Mouse (Mus musculus): ENCODE measurements around the gene Rfx8.
"Not testable (repeated sequence)": the region's sequence is repeated elsewhere in the genome, so short reads cannot be mapped to it uniquely, and the experiment has no call there.

Rfx8 gene

DNA sequence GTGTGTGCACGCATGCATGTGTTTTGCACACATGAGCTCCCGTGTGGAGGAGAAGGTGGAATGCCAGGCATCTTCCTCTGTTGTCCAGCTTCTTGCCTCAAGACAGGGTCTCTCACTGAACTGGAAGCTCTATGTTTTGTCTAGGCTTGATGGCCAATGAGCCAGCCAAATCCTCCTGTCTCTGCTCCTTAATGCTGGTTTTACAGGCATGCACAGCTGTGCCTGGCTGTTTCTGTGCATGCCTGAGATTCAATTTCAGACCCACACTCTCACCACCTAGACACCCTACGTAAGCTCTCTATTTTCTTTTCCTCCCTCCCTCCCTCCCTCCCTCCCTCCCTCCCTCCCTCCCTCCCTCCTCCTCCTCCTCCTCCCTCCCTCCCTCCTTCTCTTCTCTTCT, 28.8 kb downstream of the Rfx8 start:
- DNase-seq (ENCODE audit: low spot score in 2 of 2): no peak

DNA sequence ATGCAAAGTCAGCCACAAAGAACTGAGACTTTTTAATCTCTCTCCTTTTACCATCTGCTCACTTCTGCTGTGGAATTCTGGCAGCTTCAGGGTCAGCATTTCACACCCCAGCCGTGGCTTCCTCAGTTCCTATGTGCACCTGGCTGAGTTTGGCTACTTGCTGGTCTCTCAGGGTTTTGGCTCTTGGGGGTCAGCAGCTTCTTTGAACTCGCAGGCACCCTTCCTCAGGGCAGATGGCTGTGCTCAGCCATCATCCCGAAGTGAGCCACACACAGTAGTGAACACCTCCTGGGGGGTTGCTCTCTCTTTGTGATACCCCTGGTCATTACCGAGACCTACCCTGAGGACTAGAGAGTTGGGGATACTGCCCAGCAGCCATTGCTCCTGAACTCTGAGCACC, 29.7 kb downstream of the Rfx8 start:
- DNase-seq (ENCODE audit: low spot score in 2 of 2): no peak

DNA sequence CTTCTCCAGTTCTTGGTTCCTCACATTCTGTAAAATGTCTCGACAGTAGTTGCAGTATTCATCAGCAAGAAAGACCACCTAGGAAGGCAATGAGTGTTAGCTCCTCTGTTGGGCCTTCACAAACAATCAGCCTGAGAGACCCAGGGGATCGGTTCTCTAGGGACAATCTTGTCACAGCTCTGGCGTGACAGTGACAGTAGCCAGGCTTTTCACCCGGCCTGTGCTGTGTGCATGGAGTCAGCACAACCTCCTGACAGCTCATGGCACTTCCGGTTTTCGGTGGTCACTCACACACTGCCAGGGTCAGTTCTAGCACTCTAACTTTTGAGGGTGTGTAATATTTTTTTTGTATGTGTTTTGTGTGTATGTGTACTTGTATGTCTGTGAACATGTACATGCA, 32.2 kb downstream of the Rfx8 start:
- no peak for DNase-seq (ENCODE audit: low spot score in 2 of 2)

DNA sequence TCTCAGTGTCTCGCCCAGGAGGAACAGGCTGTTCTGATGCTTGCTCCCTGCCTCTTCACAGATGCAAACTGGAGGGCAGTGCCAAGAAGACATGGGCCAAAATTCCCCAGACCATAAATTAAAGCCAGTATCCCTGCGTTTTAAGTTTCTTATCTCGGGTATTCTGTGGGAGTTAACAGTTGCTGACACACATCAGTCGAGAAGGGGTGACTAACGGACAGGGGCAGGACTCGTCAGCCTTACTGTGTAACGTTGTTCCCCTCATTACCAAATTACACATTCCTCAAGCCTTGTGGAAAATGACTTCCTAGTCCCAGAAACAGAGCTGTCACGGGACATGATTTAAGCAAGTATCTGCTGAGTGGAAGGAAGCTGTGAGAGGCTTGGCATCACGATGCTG, 33.5 kb downstream of the Rfx8 start:
- DNase-seq (ENCODE audit: low spot score in 2 of 2): no peak

DNA sequence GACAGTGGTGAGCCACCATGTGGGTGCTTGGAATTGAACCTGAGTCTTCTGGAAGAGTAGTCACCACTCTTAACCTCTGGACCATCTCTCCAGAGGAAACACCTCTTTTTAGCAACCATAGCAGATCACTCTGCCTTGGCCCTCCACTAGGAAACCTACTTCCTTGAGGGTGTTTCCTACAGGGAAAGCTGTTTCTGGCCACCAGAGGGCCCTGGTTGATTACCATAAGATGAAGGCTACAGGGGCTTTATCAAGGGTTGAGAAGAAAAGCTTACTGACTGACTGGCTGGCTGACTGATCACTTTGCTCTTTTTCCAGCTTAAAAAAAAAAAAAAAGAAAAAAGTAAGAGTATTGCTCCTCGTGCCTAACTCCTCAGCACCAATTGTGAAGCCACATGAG, 35.0 kb downstream of the Rfx8 start:
- peak; percentile 82 to 87 for DNase-seq (ENCODE audit: low spot score in 2 of 2)

DNA sequence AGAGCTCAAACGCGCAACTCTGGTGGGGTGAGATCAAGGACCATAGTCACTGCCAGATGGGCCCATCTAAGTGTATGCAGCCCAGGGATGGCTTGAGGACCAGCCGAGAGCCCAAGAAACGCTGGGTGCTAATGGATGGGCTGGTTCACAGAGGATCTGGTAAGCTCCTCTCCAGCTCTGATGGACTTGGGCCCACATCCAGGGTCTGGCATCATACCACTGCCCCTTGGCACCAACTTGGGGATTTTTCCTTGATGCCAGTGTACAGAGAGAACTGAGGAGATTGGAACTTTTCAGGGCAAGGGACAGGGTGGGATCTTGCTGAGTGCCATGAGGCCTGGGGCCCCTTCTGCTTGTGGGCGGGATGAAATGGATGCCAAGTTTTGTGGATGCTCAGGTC, 39.2 kb downstream of the Rfx8 start:
- peak in 1 of 2 experiments; percentile 46 for DNase-seq (ENCODE audit: low spot score in 2 of 2)

DNA sequence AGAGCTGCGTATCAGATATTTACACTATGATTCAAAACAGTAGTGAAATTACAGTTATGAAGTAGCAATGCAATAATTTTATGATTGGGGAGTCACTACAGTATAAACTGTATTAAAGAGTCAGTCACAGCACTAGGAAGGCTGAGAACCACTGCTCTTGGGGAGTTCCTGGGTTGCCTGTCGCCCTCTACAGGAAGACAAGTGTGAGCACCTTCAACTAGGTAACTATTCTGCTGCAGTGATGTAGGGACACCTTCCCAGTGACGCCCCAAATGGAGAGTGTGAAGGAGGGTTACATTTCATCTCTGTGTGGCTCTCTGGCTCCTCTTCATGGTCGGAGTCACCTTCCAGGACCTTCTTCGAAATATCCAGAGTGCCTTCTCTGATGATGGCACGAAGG, 40.3 kb downstream of the Rfx8 start:
- DNase-seq (ENCODE audit: low spot score in 2 of 2): no peak

DNA sequence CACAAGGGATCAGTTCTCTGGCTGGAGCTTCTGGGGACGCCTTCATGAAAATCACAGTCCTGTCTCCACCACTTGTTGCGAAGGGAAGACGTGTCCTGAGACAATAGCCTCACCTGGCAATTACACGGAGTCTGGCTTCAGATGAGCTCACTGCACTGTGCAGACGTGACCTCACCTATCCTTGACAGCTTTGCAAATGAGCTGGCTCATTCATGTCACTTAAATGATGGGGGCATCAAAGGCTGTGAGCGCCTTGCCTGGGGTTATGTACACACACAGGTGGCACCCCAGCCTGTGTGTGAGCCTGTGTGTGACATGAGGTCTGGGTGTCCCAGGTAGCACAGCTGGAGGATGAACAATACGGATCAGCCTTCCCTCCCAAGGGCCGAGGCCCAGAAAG, 41.9 kb downstream of the Rfx8 start:
- DNase-seq (ENCODE audit: low spot score in 2 of 2): no peak

DNA sequence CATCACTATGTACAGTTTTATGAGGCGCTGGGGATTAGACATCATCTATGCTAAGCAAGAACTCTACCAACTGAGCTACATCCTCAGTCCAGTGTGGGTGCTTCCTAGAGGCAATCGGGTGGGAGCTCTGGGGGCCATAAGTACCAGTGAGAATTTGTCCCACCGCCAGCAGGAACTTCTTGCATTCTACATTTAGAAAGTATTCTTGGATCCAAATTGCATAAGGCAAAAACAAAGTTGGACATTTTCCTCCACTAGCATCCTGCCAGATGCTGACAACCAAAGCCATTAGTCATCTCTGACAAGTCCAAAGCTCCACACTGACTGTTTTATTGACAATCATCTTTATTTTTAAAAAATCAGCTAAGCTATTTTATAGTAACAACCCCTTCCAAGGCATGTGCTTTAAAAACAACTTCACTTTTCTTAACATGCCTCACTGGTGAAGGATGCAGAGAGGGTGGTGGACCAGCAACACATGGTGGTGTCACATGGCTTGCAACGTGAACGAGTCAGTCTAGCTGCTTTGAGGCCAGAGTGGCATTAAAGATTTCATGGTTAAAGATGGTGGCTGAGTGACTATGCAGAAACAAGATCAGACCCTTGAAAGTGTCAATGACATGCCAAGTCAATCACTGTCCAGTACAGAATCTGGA, 44.4 kb downstream of the Rfx8 start:
- peak; percentile 55 to 63 for DNase-seq (ENCODE audit: low spot score in 2 of 2)

DNA sequence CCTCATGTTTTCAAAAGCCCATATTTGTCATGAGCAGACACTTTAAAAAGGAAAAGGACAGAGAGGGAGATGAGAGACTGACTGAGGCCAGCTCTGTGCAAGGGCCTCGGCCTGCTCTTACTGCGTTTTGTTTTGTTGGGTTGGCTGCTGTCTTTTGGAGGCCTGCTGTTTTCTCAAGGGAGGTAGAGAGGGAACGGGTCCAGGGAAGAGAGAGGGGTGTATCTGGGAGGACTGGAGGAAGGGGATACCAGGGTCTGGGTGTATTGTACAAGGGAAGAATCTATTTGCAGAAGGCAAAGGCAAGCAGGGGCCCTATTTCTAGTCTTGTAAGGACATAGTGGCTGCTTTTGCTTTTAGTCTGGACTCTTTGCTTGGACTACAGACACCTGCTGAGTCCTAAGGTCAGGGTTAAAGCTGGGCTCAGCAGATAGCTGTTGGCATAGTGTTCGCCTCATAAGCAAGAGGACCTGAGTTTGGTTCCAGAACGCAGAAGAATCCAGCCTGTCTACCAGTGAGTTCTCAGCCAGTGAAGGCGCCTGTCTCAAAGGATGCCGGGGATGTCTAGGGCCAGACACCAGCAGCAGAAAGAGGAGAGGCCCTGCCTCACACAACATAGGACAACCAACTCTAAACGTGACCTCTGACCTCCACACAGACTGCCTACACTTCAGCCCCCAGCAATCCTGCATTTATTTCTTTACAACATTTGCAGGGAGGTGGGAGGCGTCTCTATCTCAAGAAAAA, 48.3 kb downstream of the Rfx8 start:
- DNase-seq (ENCODE audit: low spot score in 2 of 2): no peak

DNA sequence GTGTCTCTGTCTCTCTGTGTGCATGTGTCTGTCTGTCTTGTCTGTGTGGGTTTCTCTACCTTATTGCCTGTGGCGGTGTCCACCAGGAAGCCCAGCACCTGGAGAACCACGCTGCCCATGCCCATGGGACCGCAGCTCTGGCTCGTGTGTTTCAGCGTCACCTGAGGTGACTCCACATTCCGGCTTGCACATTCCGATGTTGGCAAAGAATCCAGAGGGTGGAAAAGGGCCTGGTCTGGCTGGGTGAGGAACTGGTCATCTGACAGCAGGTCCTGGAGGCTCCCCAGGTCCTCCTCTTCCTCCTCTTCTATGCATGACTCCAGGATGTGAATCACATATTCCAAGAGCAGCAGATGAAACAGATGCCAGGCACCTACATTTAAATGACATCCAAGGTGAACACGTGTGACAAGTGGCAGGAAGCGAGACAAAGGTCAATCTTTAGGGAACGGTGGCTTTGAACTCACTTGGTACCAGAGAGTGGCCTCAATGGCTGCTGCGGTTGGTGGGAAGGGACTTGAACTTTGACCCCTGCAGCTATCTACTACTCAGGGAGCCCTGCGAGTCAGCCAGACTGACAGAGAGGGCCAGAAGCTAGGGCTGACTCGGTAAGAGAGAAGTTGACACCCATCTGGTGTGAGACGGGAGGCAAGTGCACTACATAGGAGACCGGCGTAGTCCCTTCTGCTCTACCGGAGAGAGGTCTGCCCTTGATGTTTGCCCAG, 50.4 kb downstream of the Rfx8 start:
- no peak for DNase-seq (ENCODE audit: low spot score in 2 of 2)

DNA sequence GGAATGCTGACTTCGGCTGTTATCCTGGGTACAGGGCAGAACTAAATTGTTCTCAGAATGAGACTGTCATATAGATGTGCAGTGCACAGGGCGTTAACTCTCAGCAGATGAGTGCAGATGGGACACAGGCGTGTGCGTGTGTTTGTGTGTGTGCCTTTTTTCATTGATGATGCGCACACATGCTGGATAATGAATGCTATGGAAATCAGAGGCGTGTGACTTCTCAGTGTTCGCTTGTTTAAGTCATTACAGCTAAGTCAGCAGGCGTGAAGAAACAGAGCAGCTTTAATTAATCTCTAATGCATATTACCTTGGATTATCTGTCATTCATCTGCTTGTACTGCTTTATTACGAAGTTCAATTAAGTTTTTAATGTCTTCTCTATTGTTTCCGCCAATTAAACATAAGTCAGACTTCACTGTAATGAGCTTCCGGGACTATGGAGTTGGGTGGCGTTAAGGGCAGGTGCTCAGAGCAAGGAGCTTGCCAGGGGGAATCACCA, 54.0 kb downstream of the Rfx8 start:
- no peak for DNase-seq (ENCODE audit: low spot score in 2 of 2)

DNA sequence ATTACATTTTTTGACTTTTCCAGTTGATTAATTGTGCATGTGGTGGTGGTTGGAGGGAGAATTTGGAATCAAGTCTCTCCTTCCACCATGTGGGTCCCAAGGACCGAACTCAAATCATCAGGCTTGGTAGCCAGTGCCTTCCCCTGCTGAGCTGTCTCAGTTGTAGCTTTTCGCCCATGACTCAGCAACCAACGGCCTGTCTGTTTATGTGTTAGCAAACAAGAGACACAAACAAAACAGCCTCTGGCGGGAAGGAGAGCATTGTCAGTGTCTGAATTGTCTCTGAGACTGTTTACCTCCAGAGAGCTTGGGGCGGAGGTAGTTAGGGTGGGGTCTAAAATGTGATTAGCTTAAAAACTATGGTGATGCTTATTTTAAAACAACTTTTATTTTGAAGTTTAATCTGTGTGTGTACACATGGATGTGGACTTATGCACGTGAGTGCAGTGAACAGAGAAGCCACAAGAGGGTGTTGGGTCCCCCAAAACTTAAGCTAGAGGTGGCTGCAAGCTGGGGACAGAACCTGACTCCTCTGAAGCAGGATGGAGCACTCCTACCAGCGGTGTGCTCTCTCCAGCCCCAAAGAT, 56.7 kb downstream of the Rfx8 start:
- DNase-seq (ENCODE audit: low spot score in 2 of 2): no peak

DNA sequence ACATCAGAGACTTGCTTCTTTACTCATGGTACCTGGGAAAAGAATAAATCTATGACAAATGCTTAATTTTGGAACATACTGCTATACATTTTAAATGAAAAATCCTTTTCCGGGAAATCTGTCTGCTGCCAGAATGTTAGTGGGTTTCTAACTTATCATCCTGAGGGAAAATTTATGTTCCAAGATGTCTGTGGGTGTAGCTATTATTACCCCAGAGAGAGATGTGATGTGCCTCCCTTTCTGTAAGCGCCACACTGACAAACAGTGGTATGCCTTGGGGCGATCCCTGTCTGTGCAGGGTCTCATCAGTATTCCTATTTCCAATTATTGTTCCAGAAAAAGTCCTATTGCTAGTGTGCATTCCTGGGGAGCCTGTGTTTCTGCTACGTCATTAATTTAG, 57.7 kb downstream of the Rfx8 start:
- peak in 1 of 2 experiments; percentile 23 for DNase-seq (ENCODE audit: low spot score in 2 of 2)

DNA sequence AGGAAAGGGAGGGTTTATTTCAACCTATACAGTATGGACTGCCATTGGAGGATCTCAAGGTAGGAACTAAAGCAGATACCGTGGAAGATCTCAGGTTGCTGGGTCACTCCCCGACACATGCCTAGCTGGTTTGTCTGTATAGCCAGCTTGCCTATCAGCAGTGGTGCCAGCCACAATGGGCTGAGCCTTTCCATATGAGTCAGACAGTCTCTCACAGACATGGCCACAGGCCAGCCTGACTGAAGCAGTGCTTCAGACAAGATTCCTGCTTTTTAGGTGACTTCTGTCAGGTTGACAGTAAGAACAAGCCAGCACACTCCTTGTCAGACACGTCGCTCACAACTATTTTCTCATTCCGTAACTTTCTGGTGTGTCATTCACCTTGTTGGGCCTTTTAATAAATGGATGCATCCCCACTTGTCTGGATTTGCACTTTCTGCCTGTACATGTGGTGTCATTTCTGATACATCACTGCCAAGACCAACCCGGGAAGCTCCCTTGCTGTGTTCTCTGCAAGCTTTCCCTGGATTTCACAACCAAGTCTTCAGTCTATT, 63.7 kb downstream of the Rfx8 start:
- DNase-seq (ENCODE audit: low spot score in 2 of 2): peak in 1 of 2 experiments; percentile 24

DNA sequence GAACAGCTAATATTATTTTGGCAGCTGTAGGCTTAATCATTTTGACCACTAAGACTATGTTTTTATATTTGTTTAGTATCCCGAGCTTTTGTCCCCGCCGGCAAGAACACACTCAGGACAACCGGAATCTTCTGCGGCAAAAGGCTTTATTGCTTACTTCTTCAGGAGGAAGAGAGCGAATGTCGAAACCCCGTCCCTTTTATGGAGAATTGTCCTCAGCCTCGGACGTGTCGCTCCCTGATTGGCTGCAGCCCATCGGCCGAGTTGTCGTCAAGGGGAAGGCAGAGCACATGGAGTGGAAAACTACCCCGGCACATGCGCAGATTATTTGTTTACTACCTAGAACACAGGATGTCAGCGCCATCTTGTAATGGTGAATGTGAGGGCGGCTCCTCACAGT, 65.9 kb downstream of the Rfx8 start:
- not testable (repeated sequence) for DNase-seq (ENCODE audit: low spot score in 2 of 2)

DNA sequence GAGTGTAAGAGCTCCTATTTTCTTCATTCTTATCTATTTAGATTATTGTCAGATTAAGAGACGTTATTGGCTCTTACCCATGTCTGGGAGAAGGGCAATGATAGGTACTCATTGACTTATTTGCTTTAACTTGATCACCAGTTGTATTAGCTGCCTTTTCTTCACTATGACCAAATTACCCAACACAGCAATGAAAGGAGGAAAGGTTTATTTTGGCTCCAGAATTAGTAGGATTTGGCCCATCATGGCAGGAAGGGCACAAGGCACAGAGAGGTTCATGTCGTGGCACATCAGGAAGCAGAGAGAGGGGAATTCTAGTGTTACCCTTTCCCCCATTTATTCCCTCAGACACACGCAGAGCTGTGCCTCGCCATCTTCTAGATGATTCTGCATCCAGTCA, 67.8 kb downstream of the Rfx8 start:
- DNase-seq (ENCODE audit: low spot score in 2 of 2): no peak

DNA sequence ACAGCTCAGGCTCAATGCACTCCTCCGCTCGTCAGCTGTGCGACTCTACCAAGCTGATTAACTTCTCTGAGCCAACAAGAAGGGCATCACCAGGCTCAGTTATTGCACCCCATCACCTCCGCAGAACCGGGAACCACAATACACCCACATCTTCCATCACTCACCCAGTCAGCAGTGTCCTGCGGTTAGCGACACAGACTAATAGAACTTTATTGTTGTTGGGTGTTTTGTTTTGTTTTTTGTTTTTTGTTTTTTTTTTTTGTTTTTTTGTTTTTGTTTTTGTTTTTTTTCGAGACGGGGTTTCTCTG, 69.6 kb downstream of the Rfx8 start, which contains the start of gene Creg2:
Gene Creg2, minus strand, starts transcription at position 234 of the 308 bp plus-strand sequence.
- no peak for DNase-seq (ENCODE audit: low spot score in 2 of 2)

DNA sequence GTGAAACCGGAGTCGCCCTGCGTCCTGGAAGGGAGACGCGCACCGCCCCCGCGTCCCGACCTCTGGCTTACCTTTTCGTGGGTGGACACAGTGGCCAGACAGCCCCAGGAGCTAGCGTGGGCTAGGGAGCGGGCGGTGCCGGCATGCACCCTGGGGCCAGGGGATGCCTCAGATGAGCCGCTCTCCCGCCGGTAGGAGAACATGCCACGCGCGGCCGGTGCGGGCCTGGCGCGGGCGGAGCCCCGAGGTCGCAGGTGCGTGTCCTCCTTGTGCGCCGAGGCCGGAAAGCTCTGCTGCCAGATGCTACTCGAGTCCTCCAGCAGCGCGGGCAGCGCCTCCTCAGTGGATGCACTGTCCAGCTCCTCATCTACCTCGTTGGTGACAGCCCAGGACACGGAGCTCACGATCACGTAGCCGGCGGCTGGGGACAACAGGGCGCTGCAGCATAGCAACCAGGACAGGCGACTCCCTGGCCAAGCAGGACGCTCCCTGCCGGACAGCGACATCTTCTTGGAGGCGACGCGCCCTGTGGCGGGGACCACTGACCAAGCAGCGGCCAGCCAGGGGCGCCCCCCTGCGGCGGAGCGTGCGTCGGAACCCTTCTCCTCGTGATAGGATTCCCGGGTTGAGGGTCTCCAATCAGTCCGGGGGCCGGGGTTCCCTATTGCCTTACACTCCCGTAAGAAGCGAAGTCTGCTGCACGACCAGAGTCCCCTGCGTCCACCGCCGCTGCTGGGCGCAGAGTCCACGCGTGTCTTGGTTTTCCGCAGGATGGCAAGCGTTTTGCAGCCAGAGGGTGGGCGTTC, 70.2 kb downstream of the Rfx8 start:
- DNase-seq (ENCODE audit: low spot score in 2 of 2): peak; percentile 84 to 87

DNA sequence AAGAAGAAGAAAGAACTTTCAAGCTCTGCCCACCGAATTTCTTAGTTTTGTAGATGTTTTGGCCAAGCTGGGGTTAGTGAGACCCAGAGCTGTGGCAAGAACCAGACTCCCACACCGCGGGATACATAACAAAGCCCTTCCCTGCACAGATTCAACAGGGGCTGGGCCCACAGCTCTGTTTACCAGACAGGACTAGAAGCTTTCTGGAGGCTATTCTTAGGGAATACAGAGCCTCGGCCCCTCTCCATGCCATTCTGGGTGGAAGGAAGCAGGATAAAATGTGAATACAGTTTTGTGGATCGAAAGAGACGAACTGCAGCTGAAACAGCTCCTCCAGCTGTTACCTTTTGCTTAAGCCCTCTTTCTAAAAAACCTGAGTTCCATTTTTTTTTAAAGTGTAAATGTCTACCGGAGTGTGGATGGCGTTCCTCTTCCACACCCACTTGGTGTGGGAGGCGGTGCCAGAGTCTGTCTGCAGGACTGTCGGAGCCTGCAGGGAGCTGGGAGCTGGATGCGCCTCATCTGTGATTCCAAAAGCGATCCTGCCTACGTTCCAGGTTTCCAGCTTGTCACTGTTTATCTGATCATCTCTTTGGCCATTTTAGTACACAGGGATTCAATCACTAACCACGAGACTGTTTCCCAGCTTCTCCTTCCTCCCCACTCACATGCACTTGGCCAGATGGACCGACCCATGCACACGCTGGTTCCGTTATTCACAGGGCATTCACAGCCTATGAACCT, 70.9 kb downstream of the Rfx8 start:
- peak; percentile 81 to 85 for DNase-seq (ENCODE audit: low spot score in 2 of 2)

DNA sequence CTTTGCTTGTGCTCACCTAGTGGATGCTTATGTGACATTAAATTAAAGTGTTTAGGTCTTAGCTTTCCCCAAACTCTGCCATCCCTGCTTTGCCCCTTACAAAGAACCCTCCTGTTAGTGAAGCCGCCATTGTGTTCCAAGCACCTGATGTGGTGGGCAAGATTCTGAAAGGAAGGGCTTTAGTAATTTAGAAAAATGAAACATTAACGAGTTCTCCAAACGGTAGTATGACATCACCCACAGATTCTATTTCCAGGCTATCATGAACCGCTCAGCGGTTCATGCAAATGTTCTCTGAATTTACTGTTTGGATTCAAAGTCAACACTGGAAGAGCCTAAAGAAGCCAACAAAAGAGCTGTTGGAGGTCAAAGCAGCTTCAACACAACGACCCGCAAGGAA, 72.2 kb downstream of the Rfx8 start:
- DNase-seq (ENCODE audit: low spot score in 2 of 2): no peak

Data from right cerebral cortex, postnatal 10 days (tissue).